Comparison of ENCODE assay signal across 22 mouse cellular contexts in genomic region chr9:81716980-81717868, GRCm38 (mm10).
A peak's percentile ranks its signal among the peaks of the same experiment; 100 is the strongest.
DNase-seq lines count a peak whose midpoint lies in the region; ATAC-seq lines count a peak whose summit lies in the region.
"Had no signal": no experiment of that assay in that cellular context is flagged by ENCODE, and none has a peak within 500 bp of the region (broad histone marks: within the 10 kb centered on the region; RNA-seq: fewer than 3 reads in every experiment).

No protein-coding gene starts in this region.

- peak; percentile 13 for DNase-seq in hindbrain, embryonic 14.5 days (ENCODE audit: low spot score)
- no peak for DNase-seq in hindbrain, embryonic 10.5 days (ENCODE audit: low spot score)
- DNase-seq in A20 (ENCODE audit: low read depth, low spot score) = peak; percentile 11
- DNase-seq in kidney, postnatal 4 days = no peak
- DNase-seq in kidney, adult 18-20 months = no peak
- DNase-seq: adrenal gland, postnatal 10 days; cerebellum, adult 18-20 months; cerebellum, adult 9-11 months; cerebellum, postnatal 36 days; gastrocnemius, postnatal 36 days; heart, adult 18-20 months; heart, postnatal 14 days had no signal

- H3K9me3 ChIP-seq in hindbrain, embryonic 14.5 days (ENCODE audit: control insufficient read depth, low read length) = no peaks in the 10 kb centered on the region
- H3K9me3 ChIP-seq in hindbrain, embryonic 10.5 days = no peaks in the 10 kb centered on the region
- no peaks in the 10 kb centered on the region for H3K9me3 ChIP-seq in forebrain, embryonic 16.5 days (ENCODE audit: control insufficient read depth, low read length)
- H3K9me3 ChIP-seq: embryonic facial prominence, embryonic 10.5 days; forebrain, embryonic 13.5 days; G1E; heart, embryonic 15.5 days had no signal

- H3K36me3 ChIP-seq in hindbrain, embryonic 14.5 days (replicated peaks; ENCODE audit: control insufficient read depth, insufficient read depth) = no peaks in the 10 kb centered on the region
- H3K36me3 ChIP-seq in hindbrain, embryonic 10.5 days = no peaks in the 10 kb centered on the region
- no peaks in the 10 kb centered on the region for H3K36me3 ChIP-seq in forebrain, embryonic 16.5 days (ENCODE audit: control insufficient read depth, insufficient read depth)
- H3K36me3 ChIP-seq: embryonic facial prominence, embryonic 10.5 days; G1E; heart, embryonic 15.5 days had no signal

- ATAC-seq in hindbrain, embryonic 14.5 days (ENCODE audit: low FRiP score) = no peak
- ATAC-seq in common myeloid progenitor, adult 5-6 weeks (replicated peaks; ENCODE audit: low read depth, poor library complexity, severe bottlenecking) = peak; percentile 77
- ATAC-seq in megakaryocyte-erythroid progenitor cell, adult 5-6 weeks (replicated peaks; ENCODE audit: low FRiP score, low TSS enrichment, poor library complexity, severe bottlenecking) = peak; percentile 41; the same call in 1 of the 2 replicates
- ATAC-seq in forebrain, embryonic 16.5 days = no peak
- ATAC-seq: forebrain, embryonic 13.5 days; hindbrain, embryonic 16.5 days; inflammation-experienced regulatory T-cells, adult 6 months had no signal

- no peak overlapping the region for H3K27ac ChIP-seq in hindbrain, embryonic 14.5 days
- no peak overlapping the region for H3K27ac ChIP-seq in hindbrain, embryonic 10.5 days
- no peak overlapping the region for H3K27ac ChIP-seq in forebrain, embryonic 16.5 days (ENCODE audit: low read length)
- H3K27ac ChIP-seq: embryonic facial prominence, embryonic 10.5 days; forebrain, embryonic 13.5 days; heart, embryonic 15.5 days had no signal

- WGBS in hindbrain, embryonic 14.5 days = 87% methylated on average over 4 of the region's 4 CpGs
- 84% methylated on average over 4 of the region's 4 CpGs for WGBS in hindbrain, embryonic 10.5 days
- 78% methylated on average over 4 of the region's 4 CpGs for WGBS in forebrain, embryonic 16.5 days

- H3K4me2 ChIP-seq in hindbrain, embryonic 14.5 days (replicated peaks) = no peak overlapping the region
- no peak overlapping the region for H3K4me2 ChIP-seq in forebrain, embryonic 16.5 days (ENCODE audit: low read length)
- H3K4me2 ChIP-seq: forebrain, embryonic 13.5 days; heart, embryonic 11.5 days; heart, embryonic 15.5 days had no signal

- H3K4me3 ChIP-seq in hindbrain, embryonic 14.5 days (replicated peaks; ENCODE audit: low read length) = no peak overlapping the region
- H3K4me3 ChIP-seq in hindbrain, embryonic 10.5 days = no peak overlapping the region
- no peak overlapping the region for H3K4me3 ChIP-seq in forebrain, embryonic 16.5 days (replicated peaks; ENCODE audit: low read length)
- H3K4me3 ChIP-seq: embryonic facial prominence, embryonic 10.5 days; forebrain, embryonic 13.5 days; heart, embryonic 15.5 days had no signal

- no peaks in the 10 kb centered on the region for H3K27me3 ChIP-seq in hindbrain, embryonic 14.5 days (ENCODE audit: control insufficient read depth, insufficient read depth, low read length)
- no peaks in the 10 kb centered on the region for H3K27me3 ChIP-seq in hindbrain, embryonic 10.5 days (ENCODE audit: insufficient read depth, poor library complexity, severe bottlenecking)
- H3K27me3 ChIP-seq in forebrain, embryonic 16.5 days (replicated peaks; ENCODE audit: control insufficient read depth, insufficient read depth, low read length) = no peaks in the 10 kb centered on the region
- H3K27me3 ChIP-seq: forebrain, embryonic 13.5 days; heart, embryonic 15.5 days had no signal

- H3K4me1 ChIP-seq in hindbrain, embryonic 14.5 days (replicated peaks; ENCODE audit: control insufficient read depth, insufficient read depth, low read length) = no peaks in the 10 kb centered on the region
- no peaks in the 10 kb centered on the region for H3K4me1 ChIP-seq in hindbrain, embryonic 10.5 days (replicated peaks)
- no peaks in the 10 kb centered on the region for H3K4me1 ChIP-seq in forebrain, embryonic 16.5 days (replicated peaks; ENCODE audit: control insufficient read depth, insufficient read depth, low read length)
- H3K4me1 ChIP-seq: embryonic facial prominence, embryonic 10.5 days; forebrain, embryonic 13.5 days; heart, embryonic 15.5 days had no signal

- H3K9ac ChIP-seq in hindbrain, embryonic 14.5 days = no peak overlapping the region
- no peak overlapping the region for H3K9ac ChIP-seq in forebrain, embryonic 16.5 days (replicated peaks; ENCODE audit: low read depth, low read length)
- H3K9ac ChIP-seq: forebrain, embryonic 13.5 days; heart, embryonic 15.5 days had no signal

Comparison
In these comparisons a context has a peak if more than half of its experiments do, and no peak if none do; other contexts are left out.
1. DNase-seq: peak in hindbrain, embryonic 14.5 days (single experiment) and A20 (single experiment); none in hindbrain, embryonic 10.5 days (single experiment), kidney, postnatal 4 days (0 of 2) and kidney, adult 18-20 months (single experiment).
2. ATAC-seq: peak in common myeloid progenitor, adult 5-6 weeks (single experiment) and megakaryocyte-erythroid progenitor cell, adult 5-6 weeks (single experiment); none in hindbrain, embryonic 14.5 days (single experiment) and forebrain, embryonic 16.5 days (single experiment).